ENCODE assay signal across 8 mouse cellular contexts in the genomic region with DNA sequence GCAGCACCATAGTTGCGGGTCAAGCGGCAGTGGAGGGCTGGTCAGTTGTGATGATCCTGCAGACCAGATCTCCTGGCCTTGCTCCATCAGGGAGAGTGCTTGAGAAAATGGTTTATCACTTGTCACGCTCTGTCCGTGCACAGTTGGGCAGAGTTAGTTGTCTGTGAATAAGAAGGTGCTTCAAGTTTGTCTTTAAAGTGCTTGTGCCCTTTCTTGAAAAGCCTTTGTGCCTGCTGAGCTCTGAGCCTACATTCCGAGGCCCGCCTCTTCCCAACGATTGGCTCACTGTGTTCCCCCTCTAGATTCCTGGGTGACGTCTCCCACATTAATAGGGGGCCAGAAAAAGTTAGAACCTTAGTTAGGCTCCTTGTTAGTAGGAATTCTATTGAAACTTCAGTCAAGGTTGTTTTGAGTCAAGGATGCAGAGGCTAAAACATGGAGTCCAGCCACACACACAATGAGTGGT. TPM values are rescaled to one million over a fixed set of nuclear protein-coding genes. Genes with fewer than 3 reads are reported as not detected.
A peak's percentile ranks its signal among the peaks of the same experiment; 100 is the strongest.
DNase-seq lines count a peak whose midpoint lies in the region; ATAC-seq and TF ChIP-seq lines count a peak whose summit lies in the region.

No protein-coding gene starts in this region.

- TF ChIP-seq CTCF in kidney, postnatal 0 days (IDR thresholded peaks at IDR 0.05; ENCODE audit: low read depth): no peak

- WGBS in kidney, postnatal 0 days: 14% methylated on average over 8 of the region's 8 CpGs
- WGBS in hindbrain, embryonic 13.5 days: 8% methylated on average over 8 of the region's 8 CpGs
- WGBS in midbrain, embryonic 14.5 days: 11% methylated on average over 8 of the region's 8 CpGs

- peak overlapping the region; percentile 68 for H3K9ac ChIP-seq in kidney, postnatal 0 days (ENCODE audit: low read depth, low read length)
- peak overlapping the region; percentile 70 for H3K9ac ChIP-seq in hindbrain, embryonic 13.5 days
- H3K9ac ChIP-seq in midbrain, embryonic 14.5 days (replicated peaks; ENCODE audit: low read length): 0 out of 2 replicates have a peak overlapping the region, but pooled peaks have one; percentile 45

- peak overlapping the region; percentile 75 for H3K4me2 ChIP-seq in kidney, postnatal 0 days (ENCODE audit: low read length)
- H3K4me2 ChIP-seq in hindbrain, embryonic 13.5 days: peak overlapping the region; percentile 65
- H3K4me2 ChIP-seq in midbrain, embryonic 14.5 days (ENCODE audit: low read length): peak overlapping the region; percentile 53

- DNase-seq in kidney, postnatal 0 days (ENCODE audit: low spot score): peak; percentile 66
- DNase-seq in kidney, postnatal 14 days: no peak
- DNase-seq in midbrain, embryonic 14.5 days: no peak
- no peak for DNase-seq in spleen, postnatal 14 days (ENCODE audit: low spot score in 2 of 2)
- DNase-seq in cerebellum, adult 11 months: no peak
- DNase-seq in frontal cortex, postnatal 36 days (ENCODE audit: low spot score in 2 of 2): no peak

- no peaks in the 10 kb centered on the region for H3K27me3 ChIP-seq in kidney, postnatal 0 days (ENCODE audit: insufficient read depth, low read length)
- peaks cover 53% of the 10 kb centered on the region for H3K27me3 ChIP-seq in hindbrain, embryonic 13.5 days
- peaks cover 30% of the 10 kb centered on the region for H3K27me3 ChIP-seq in midbrain, embryonic 14.5 days (ENCODE audit: control insufficient read depth, insufficient read depth, low read length)

- peak overlapping the region; percentile 41 for H3K4me3 ChIP-seq in kidney, postnatal 0 days (replicated peaks; ENCODE audit: low read depth, low read length)
- H3K4me3 ChIP-seq in brown adipose tissue, adult 24 weeks (ENCODE audit: insufficient read depth, low read depth, low read length): peak overlapping the region; percentile 64
- H3K4me3 ChIP-seq in hindbrain, embryonic 13.5 days: peak overlapping the region; percentile 40
- peak overlapping the region; percentile 29 for H3K4me3 ChIP-seq in midbrain, embryonic 14.5 days (replicated peaks; ENCODE audit: low read depth, low read length)

- ATAC-seq in kidney, postnatal 0 days (replicated peaks; ENCODE audit: low FRiP score, low read depth): no peak
- no peak for ATAC-seq in hindbrain, embryonic 13.5 days (ENCODE audit: low FRiP score)
- ATAC-seq in midbrain, embryonic 14.5 days (ENCODE audit: low FRiP score, low TSS enrichment): no peak

- H3K36me3 ChIP-seq in kidney, postnatal 0 days (ENCODE audit: insufficient read depth, low read length): no peaks in the 10 kb centered on the region
- H3K36me3 ChIP-seq in hindbrain, embryonic 13.5 days: no peaks in the 10 kb centered on the region
- peaks cover 3% of the 10 kb centered on the region; the same call in 1 of the 2 replicates for H3K36me3 ChIP-seq in midbrain, embryonic 14.5 days (ENCODE audit: control insufficient read depth, insufficient read depth, low read length)

- peaks cover 54% of the 10 kb centered on the region for H3K4me1 ChIP-seq in kidney, postnatal 0 days (replicated peaks; ENCODE audit: insufficient read depth, low read length)
- H3K4me1 ChIP-seq in brown adipose tissue, adult 24 weeks (ENCODE audit: control insufficient read depth, insufficient read depth, insufficient read length, low read length): peaks cover 12% of the 10 kb centered on the region
- peaks cover 56% of the 10 kb centered on the region for H3K4me1 ChIP-seq in hindbrain, embryonic 13.5 days (replicated peaks)
- peaks cover 34% of the 10 kb centered on the region for H3K4me1 ChIP-seq in midbrain, embryonic 14.5 days (ENCODE audit: control insufficient read depth, insufficient read depth, low read length)

- H3K9me3 ChIP-seq in kidney, postnatal 0 days (replicated peaks; ENCODE audit: low read length): no peaks in the 10 kb centered on the region
- no peaks in the 10 kb centered on the region for H3K9me3 ChIP-seq in hindbrain, embryonic 13.5 days
- H3K9me3 ChIP-seq in midbrain, embryonic 14.5 days (ENCODE audit: control insufficient read depth, low read length): no peaks in the 10 kb centered on the region

- H3K27ac ChIP-seq in kidney, postnatal 0 days: peak overlapping the region; percentile 76
- no peak overlapping the region for H3K27ac ChIP-seq in brown adipose tissue, adult 24 weeks (replicated peaks; ENCODE audit: low read depth, low read length)
- H3K27ac ChIP-seq in hindbrain, embryonic 13.5 days: no peak overlapping the region
- no peak overlapping the region for H3K27ac ChIP-seq in midbrain, embryonic 14.5 days (replicated peaks; ENCODE audit: low read depth, low read length)

RNA-seq across cellular contexts. Expression of gene Rassf1, which starts 0.6 kb away (rescaled TPM):
- 49.8 and 53.6 TPM in 2 replicates for polyA plus RNA-seq in kidney, postnatal 0 days (2015; fragmentation: Nextera tagmentation; extraction: Ambion mirVana)
- polyA plus RNA-seq in brown adipose tissue, adult 24 weeks (2012; ENCODE audit: insufficient read depth, insufficient read length, missing spikeins): 10.9 and 15.2 TPM in 2 replicates
- polyA plus RNA-seq in hindbrain, embryonic 13.5 days (2015; fragmentation: Nextera tagmentation; extraction: Ambion mirVana): 36.7 and 36.9 TPM in 2 replicates
- 35.5 and 40.4 TPM in 2 replicates for polyA plus RNA-seq in midbrain, embryonic 14.5 days (2014; fragmentation: Nextera tagmentation; extraction: Ambion mirVana)

RNA-seq across cellular contexts. Expression of gene Zmynd10, which starts 4.8 kb away (rescaled TPM):
- 6.7 and 7.9 TPM in 2 replicates for polyA plus RNA-seq in kidney, postnatal 0 days (2015; fragmentation: Nextera tagmentation; extraction: Ambion mirVana)
- not detected in 2 replicates for polyA plus RNA-seq in brown adipose tissue, adult 24 weeks (2012; ENCODE audit: insufficient read depth, insufficient read length, missing spikeins)
- polyA plus RNA-seq in hindbrain, embryonic 13.5 days (2015; fragmentation: Nextera tagmentation; extraction: Ambion mirVana): 2.6 and 4.0 TPM in 2 replicates
- polyA plus RNA-seq in midbrain, embryonic 14.5 days (2014; fragmentation: Nextera tagmentation; extraction: Ambion mirVana): 2.2 and 2.5 TPM in 2 replicates

RNA-seq across cellular contexts. Expression of gene Nprl2, which starts 9.9 kb away (rescaled TPM):
- polyA plus RNA-seq in kidney, postnatal 0 days (2015; fragmentation: Nextera tagmentation; extraction: Ambion mirVana): 43.8 and 45.5 TPM in 2 replicates
- polyA plus RNA-seq in brown adipose tissue, adult 24 weeks (2012; ENCODE audit: insufficient read depth, insufficient read length, missing spikeins): 19.2 and 22.5 TPM in 2 replicates
- polyA plus RNA-seq in hindbrain, embryonic 13.5 days (2015; fragmentation: Nextera tagmentation; extraction: Ambion mirVana): 68.6 and 71.1 TPM in 2 replicates
- 69.4 and 75.7 TPM in 2 replicates for polyA plus RNA-seq in midbrain, embryonic 14.5 days (2014; fragmentation: Nextera tagmentation; extraction: Ambion mirVana)

RNA-seq across cellular contexts. Expression of gene Cyb561d2, which starts 9.9 kb away (rescaled TPM):
- 50.1 and 53.9 TPM in 2 replicates for polyA plus RNA-seq in kidney, postnatal 0 days (2015; fragmentation: Nextera tagmentation; extraction: Ambion mirVana)
- 6.1 and 6.3 TPM in 2 replicates for polyA plus RNA-seq in brown adipose tissue, adult 24 weeks (2012; ENCODE audit: insufficient read depth, insufficient read length, missing spikeins)
- polyA plus RNA-seq in hindbrain, embryonic 13.5 days (2015; fragmentation: Nextera tagmentation; extraction: Ambion mirVana): 38.9 and 39.1 TPM in 2 replicates
- polyA plus RNA-seq in midbrain, embryonic 14.5 days (2014; fragmentation: Nextera tagmentation; extraction: Ambion mirVana): 35.1 and 49.6 TPM in 2 replicates

RNA-seq across cellular contexts. Expression of gene Tusc2, which starts 11.1 kb away (rescaled TPM):
- 52.1 and 53.0 TPM in 2 replicates for polyA plus RNA-seq in kidney, postnatal 0 days (2015; fragmentation: Nextera tagmentation; extraction: Ambion mirVana)
- polyA plus RNA-seq in brown adipose tissue, adult 24 weeks (2012; ENCODE audit: insufficient read depth, insufficient read length, missing spikeins): 31.2 and 49.0 TPM in 2 replicates
- 105 and 108 TPM in 2 replicates for polyA plus RNA-seq in hindbrain, embryonic 13.5 days (2015; fragmentation: Nextera tagmentation; extraction: Ambion mirVana)
- 119 and 120 TPM in 2 replicates for polyA plus RNA-seq in midbrain, embryonic 14.5 days (2014; fragmentation: Nextera tagmentation; extraction: Ambion mirVana)
